Mouse (Mus musculus): Measurements from ENCODE around the gene Slc48a1. TPM values are rescaled to one million over a fixed set of nuclear protein-coding genes. Genes with fewer than 3 reads are reported as not detected.
A peak's percentile ranks its signal among the peaks of the same experiment; 100 is the strongest.

Gene Slc48a1
- polyA plus RNA-seq, 1 experiment from 2014 or later = 89.5 TPM

- no peak for DNase-seq
- peaks cover 74% of the 10 kb centered on the region for H3K4me1 ChIP-seq (replicated peaks)
These were observed 58.0 kb downstream of the Slc48a1 start for GRCm38 (mm10) chr15:97836153-97836893.

GRCm38 (mm10) chr15:97836894-97837247 lies 58.6 kb downstream of the Slc48a1 start:
- ATAC-seq (ENCODE audit: low read depth) = no peak

More at GRCm38 (mm10) chr15:97836153-97836893, 58.0 kb downstream of the Slc48a1 start:
- H3K9me3 ChIP-seq (replicated peaks) = no peaks in the 10 kb centered on the region
- H3K36me3 ChIP-seq = no peaks in the 10 kb centered on the region
- H3K9ac ChIP-seq = no peak overlapping the region
- no peak for ATAC-seq (ENCODE audit: low read depth)
- peaks cover 22% of the 10 kb centered on the region for H3K27me3 ChIP-seq
- WGBS (ENCODE audit: insufficient replicate concordance) = 54% methylated on average over 17 of the region's 17 CpGs
- no peak overlapping the region for H3K4me3 ChIP-seq (replicated peaks)
- no peak overlapping the region for H3K27ac ChIP-seq
- no peak overlapping the region for H3K4me2 ChIP-seq

GRCm38 (mm10) chr15:97837491-97838061 lies 59.3 kb downstream of the Slc48a1 start:
- Histone ChIP-seq H3K9me3 (replicated peaks) (no peaks in the 10 kb centered on the region), H3K36me3 (no peaks in the 10 kb centered on the region), H3K27ac (0 out of 2 replicates have a peak overlapping the region, but pooled peaks have one; percentile 13), H3K27me3 (peaks cover 10% of the 10 kb centered on the region), H3K4me1 (replicated peaks) (peaks cover 74% of the 10 kb centered on the region), H3K4me2 (no peak overlapping the region), H3K9ac (no peak overlapping the region), H3K4me3 (replicated peaks) (no peak overlapping the region)
- WGBS (ENCODE audit: insufficient replicate concordance) = 28% methylated on average over 8 of the region's 8 CpGs
- ATAC-seq (ENCODE audit: low read depth) (no peak), DNase-seq (no peak)

More at GRCm38 (mm10) chr15:97836894-97837247, 58.6 kb downstream of the Slc48a1 start:
- Histone ChIP-seq H3K4me2 (no peak overlapping the region), H3K36me3 (no peaks in the 10 kb centered on the region), H3K27ac (no peak overlapping the region), H3K4me3 (replicated peaks) (no peak overlapping the region), H3K9ac (no peak overlapping the region), H3K27me3 (peaks cover 17% of the 10 kb centered on the region), H3K9me3 (replicated peaks) (no peaks in the 10 kb centered on the region), H3K4me1 (replicated peaks) (peaks cover 74% of the 10 kb centered on the region)
- no peak for DNase-seq
- 48% methylated on average over 8 of the region's 8 CpGs for WGBS (ENCODE audit: insufficient replicate concordance)

- 54% methylated on average over 4 of the region's 4 CpGs for WGBS (ENCODE audit: insufficient replicate concordance)
- Histone ChIP-seq H3K4me1 (replicated peaks) (peaks cover 75% of the 10 kb centered on the region), H3K27me3 (peaks cover 2% of the 10 kb centered on the region; the same call in 1 of the 2 replicates), H3K9me3 (replicated peaks) (no peaks in the 10 kb centered on the region), H3K4me2 (no peak overlapping the region), H3K9ac (no peak overlapping the region), H3K36me3 (no peaks in the 10 kb centered on the region), H3K27ac (no peak overlapping the region), H3K4me3 (replicated peaks) (no peak overlapping the region)
- no peak for ATAC-seq (ENCODE audit: low read depth)
- DNase-seq = no peak
These were observed 60.1 kb downstream of the Slc48a1 start for GRCm38 (mm10) chr15:97838395-97838794.

- no peaks in the 10 kb centered on the region for H3K27me3 ChIP-seq
- H3K9me3 ChIP-seq (replicated peaks) = no peaks in the 10 kb centered on the region
- H3K4me2 ChIP-seq = no peak overlapping the region
- H3K36me3 ChIP-seq = no peaks in the 10 kb centered on the region
- H3K4me1 ChIP-seq (replicated peaks) = peaks cover 76% of the 10 kb centered on the region
- no peak for ATAC-seq (ENCODE audit: low read depth)
- 60% methylated on average over 2 of the region's 2 CpGs for WGBS (ENCODE audit: insufficient replicate concordance)
- no peak overlapping the region for H3K4me3 ChIP-seq (replicated peaks)
- H3K27ac ChIP-seq = peak overlapping the region; percentile 62
- no peak for DNase-seq
- no peak overlapping the region for H3K9ac ChIP-seq
These were observed 60.7 kb downstream of the Slc48a1 start for GRCm38 (mm10) chr15:97839012-97839411.

GRCm38 (mm10) chr15:97839473-97839872 lies 61.2 kb downstream of the Slc48a1 start:
- 77% methylated on average over 4 of the region's 4 CpGs for WGBS (ENCODE audit: insufficient replicate concordance)
- H3K36me3 ChIP-seq = no peaks in the 10 kb centered on the region
- ATAC-seq (ENCODE audit: low read depth) (no peak), DNase-seq (no peak)
- H3K4me2 ChIP-seq = no peak overlapping the region
- H3K4me3 ChIP-seq (replicated peaks) = no peak overlapping the region
- H3K27ac ChIP-seq = peak overlapping the region; percentile 62
- H3K9me3 ChIP-seq (replicated peaks) = no peaks in the 10 kb centered on the region
- no peaks in the 10 kb centered on the region for H3K27me3 ChIP-seq
- H3K4me1 ChIP-seq (replicated peaks) = peaks cover 80% of the 10 kb centered on the region
- H3K9ac ChIP-seq = no peak overlapping the region

GRCm38 (mm10) chr15:97839991-97840455 lies 61.7 kb downstream of the Slc48a1 start:
- Histone ChIP-seq H3K4me1 (replicated peaks) (peaks cover 86% of the 10 kb centered on the region), H3K27me3 (no peaks in the 10 kb centered on the region), H3K36me3 (no peaks in the 10 kb centered on the region), H3K4me3 (replicated peaks) (no peak overlapping the region), H3K4me2 (no peak overlapping the region), H3K9ac (peak overlapping the region; percentile 1; the same call in 1 of the 2 replicates), H3K27ac (peak overlapping the region; percentile 62), H3K9me3 (replicated peaks) (no peaks in the 10 kb centered on the region)
- WGBS (ENCODE audit: insufficient replicate concordance) = 49% methylated on average over 3 of the region's 3 CpGs
- ATAC-seq (ENCODE audit: low read depth) (peak; percentile 47), DNase-seq (peak; percentile 44)

- Histone ChIP-seq H3K36me3 (no peaks in the 10 kb centered on the region), H3K4me2 (no peak overlapping the region), H3K9me3 (replicated peaks) (no peaks in the 10 kb centered on the region), H3K9ac (no peak overlapping the region), H3K4me3 (replicated peaks) (no peak overlapping the region), H3K27me3 (no peaks in the 10 kb centered on the region), H3K27ac (peak overlapping the region; percentile 62; the same call in 1 of the 2 replicates), H3K4me1 (replicated peaks) (peaks cover 93% of the 10 kb centered on the region)
- no peak for ATAC-seq (ENCODE audit: low read depth)
- no peak for DNase-seq
- WGBS (ENCODE audit: insufficient replicate concordance) = 76% methylated on average over 1 of the region's 1 CpGs
These were observed 62.5 kb downstream of the Slc48a1 start for GRCm38 (mm10) chr15:97840781-97841180.

- ATAC-seq (ENCODE audit: low read depth) (no peak), DNase-seq (no peak)
- no peaks in the 10 kb centered on the region for H3K27me3 ChIP-seq
- H3K27ac ChIP-seq = peak overlapping the region; percentile 2; the same call in 1 of the 2 replicates
- 55% methylated on average over 6 of the region's 6 CpGs for WGBS (ENCODE audit: insufficient replicate concordance)
- H3K4me1 ChIP-seq (replicated peaks) = peaks cover 96% of the 10 kb centered on the region
- 0 out of 2 replicates have a peak, but pooled peaks cover 4% of the 10 kb centered on the region for H3K9me3 ChIP-seq (replicated peaks)
- H3K9ac ChIP-seq = no peak overlapping the region
- no peak overlapping the region for H3K4me3 ChIP-seq (replicated peaks)
- H3K4me2 ChIP-seq = peak overlapping the region; percentile 33
- no peaks in the 10 kb centered on the region for H3K36me3 ChIP-seq
These were observed 63.1 kb downstream of the Slc48a1 start for GRCm38 (mm10) chr15:97841383-97841782.

GRCm38 (mm10) chr15:97842058-97842457 lies 63.7 kb downstream of the Slc48a1 start:
- Histone ChIP-seq H3K27ac (peak overlapping the region; percentile 87), H3K4me1 (replicated peaks) (peaks cover 97% of the 10 kb centered on the region)

More at GRCm38 (mm10) chr15:97842058-97842457, 63.7 kb downstream of the Slc48a1 start:
- ATAC-seq (ENCODE audit: low read depth) (no peak), DNase-seq (no peak)
- H3K27me3 ChIP-seq = no peaks in the 10 kb centered on the region
- no peak overlapping the region for H3K9ac ChIP-seq
- peak overlapping the region; percentile 33 for H3K4me2 ChIP-seq
- 0 out of 2 replicates have a peak, but pooled peaks cover 4% of the 10 kb centered on the region for H3K9me3 ChIP-seq (replicated peaks)
- no peaks in the 10 kb centered on the region for H3K36me3 ChIP-seq
- no peak overlapping the region for H3K4me3 ChIP-seq (replicated peaks)
- WGBS (ENCODE audit: insufficient replicate concordance) = 73% methylated on average over 6 of the region's 6 CpGs
